Mouse (Mus musculus) MEL (cell line): ENCODE data around the gene Trim41. TPM values are rescaled to one million over a fixed set of nuclear protein-coding genes. Genes with fewer than 3 reads are reported as not detected.

Source experiments
- DNase-seq: peaks from one replicate; pipeline ENCODE4 v3.0.0; 2011; ENCODE audit warnings: low read depth, low spot score
- H3K27ac ChIP-seq: 2 replicates; pipeline ENCODE4 v1.5.1; 2012; ENCODE audit warnings: low read depth, mild to moderate bottlenecking, control low read depth, low read length, moderate library complexity; ENCODE audit not compliant: control insufficient read depth
- H3K27me3 ChIP-seq, 2 experiments: fragments of 150-350 bp in 1 of 2; sonication (generic) in 1 of 2; 2 replicates each; pipeline ENCODE4 v1.6.1; 2012; ENCODE audit warnings: low read length in 2 of 2, mild to moderate bottlenecking in 2 of 2, improper control_type of control experiment in 1 of 2, moderate library complexity in 1 of 2; ENCODE audit not compliant: insufficient read depth in 2 of 2, control insufficient read depth in 1 of 2
- H3K36me3 ChIP-seq, 2 experiments: 2 replicates each; pipeline ENCODE4 v1.6.1; 2012 to 2014; ENCODE audit warnings: low read length in 2 of 2, improper control_type of control experiment in 1 of 2, inconsistent platforms in 1 of 2, mild to moderate bottlenecking in 1 of 2; ENCODE audit not compliant: insufficient read depth in 2 of 2, control insufficient read depth in 1 of 2
- H3K4me1 ChIP-seq, 2 experiments: fragments of 150-350 bp in 1 of 2; sonication (generic) in 1 of 2; 2 replicates each; pipeline ENCODE4 v1.6.1; 2012; ENCODE audit warnings: low read length in 2 of 2, improper control_type of control experiment in 1 of 2, mild to moderate bottlenecking in 1 of 2; ENCODE audit not compliant: insufficient read depth in 2 of 2, control insufficient read depth in 1 of 2
- H3K4me3 ChIP-seq, 2 experiments: fragments of 150-350 bp in 1 of 2; sonication (generic) in 1 of 2; 2 replicates each; pipeline ENCODE4 v1.5.1; 2012; ENCODE audit warnings: low read depth in 2 of 2, low read length in 2 of 2, mild to moderate bottlenecking in 2 of 2, moderate library complexity in 2 of 2, control low read depth in 1 of 2, improper control_type of control experiment in 1 of 2; ENCODE audit not compliant: control insufficient read depth in 1 of 2, insufficient read depth in 1 of 2
- H3K79me2 ChIP-seq: 2 replicates; pipeline ENCODE4 v1.6.1; 2012; ENCODE audit warnings: mild to moderate bottlenecking, low read length, moderate library complexity; ENCODE audit not compliant: control insufficient read depth, poor library complexity, insufficient read depth
- H3K9ac ChIP-seq: 2 replicates; pipeline ENCODE4 v1.6.1; 2012; ENCODE audit warnings: low read depth, mild to moderate bottlenecking, control low read depth, low read length, moderate library complexity; ENCODE audit not compliant: control insufficient read depth, poor library complexity, severe bottlenecking
- H3K9me3 ChIP-seq: fragments of 150-350 bp; sonication (generic); replicated peaks from 2 replicates; pipeline ENCODE4 v1.6.1; 2012; ENCODE audit warnings: mild to moderate bottlenecking, low read length, improper control_type of control experiment, moderate library complexity; ENCODE audit not compliant: insufficient read depth
- BHLHE40 ChIP-seq: IDR thresholded peaks from 2 replicates; pipeline ENCODE4 v1.6.1; 2012; ENCODE audit warnings: low read depth, mild to moderate bottlenecking, inconsistent platforms, low read length, improper control_type of control experiment, borderline replicate concordance
- CHD2 ChIP-seq: IDR thresholded peaks from 2 replicates; pipeline ENCODE4 v1.6.1; 2011; ENCODE audit warnings: low read length, improper control_type of control experiment
- CTCF ChIP-seq, 3 experiments: IDR thresholded peaks in 2 of 3; conservative IDR thresholded peaks in 1 of 3; 2 replicates each; pipeline ENCODE4 v1.5.1; 2011 to 2012; ENCODE audit warnings: low read length in 3 of 3, low read depth in 2 of 3, mild to moderate bottlenecking in 2 of 3, improper control_type of control experiment in 1 of 3, inconsistent platforms in 1 of 3, mixed read lengths in 1 of 3, moderate library complexity in 1 of 3; ENCODE audit not compliant: control insufficient read depth in 1 of 3, insufficient read depth in 1 of 3, poor library complexity in 1 of 3, severe bottlenecking in 1 of 3
- E2F4 ChIP-seq: IDR thresholded peaks from 2 replicates; pipeline ENCODE4 v1.6.1; 2011; ENCODE audit warnings: low read depth, low read length, improper control_type of control experiment, borderline replicate concordance
- ELF1 ChIP-seq: IDR thresholded peaks from 2 replicates; pipeline ENCODE4 v1.6.1; 2014; ENCODE audit warnings: low read depth, mild to moderate bottlenecking, inconsistent platforms, low read length, improper control_type of control experiment, moderate library complexity
- ETS1 ChIP-seq: IDR thresholded peaks from 2 replicates; pipeline ENCODE4 v1.6.1; 2012; ENCODE audit warnings: low read depth, mild to moderate bottlenecking, inconsistent platforms, low read length, improper control_type of control experiment, moderate library complexity
- GABPA ChIP-seq: IDR thresholded peaks from 2 replicates; pipeline ENCODE4 v1.6.1; 2012; ENCODE audit warnings: low read depth, mild to moderate bottlenecking, inconsistent platforms, low read length, improper control_type of control experiment, moderate library complexity
- GATA1 ChIP-seq: IDR thresholded peaks from 2 replicates; pipeline ENCODE4 v1.6.1; 2011; ENCODE audit warnings: low read depth, low read length, improper control_type of control experiment
- HCFC1 ChIP-seq: IDR thresholded peaks from 2 replicates; pipeline ENCODE4 v1.6.1; 2012; ENCODE audit warnings: low read depth, mild to moderate bottlenecking, inconsistent platforms, low read length, improper control_type of control experiment, moderate library complexity
- JUND ChIP-seq: IDR thresholded peaks from 2 replicates; pipeline ENCODE4 v1.6.1; 2011; ENCODE audit warnings: low read depth, mild to moderate bottlenecking, improper control_type of control experiment, low read length
- KAT2A ChIP-seq: conservative IDR thresholded peaks from 2 replicates; pipeline ENCODE4 v1.6.1; 2012; ENCODE audit warnings: low read depth, low read length, improper control_type of control experiment, inconsistent platforms
- MAFK ChIP-seq: IDR thresholded peaks from 2 replicates; pipeline ENCODE4 v1.6.1; 2011; ENCODE audit warnings: low read depth, mild to moderate bottlenecking, low read length, improper control_type of control experiment, borderline replicate concordance
- MAX ChIP-seq: IDR thresholded peaks from 2 replicates; pipeline ENCODE4 v1.6.1; 2011; ENCODE audit warnings: low read length, improper control_type of control experiment
- MAZ ChIP-seq: IDR thresholded peaks from 2 replicates; pipeline ENCODE4 v1.6.1; 2012; ENCODE audit warnings: low read depth, mild to moderate bottlenecking, inconsistent platforms, low read length, improper control_type of control experiment
- MXI1 ChIP-seq: IDR thresholded peaks from 2 replicates; pipeline ENCODE4 v1.6.1; 2011; ENCODE audit warnings: mild to moderate bottlenecking, low read depth, low read length, improper control_type of control experiment
- MYB ChIP-seq: IDR thresholded peaks from 2 replicates; pipeline ENCODE4 v1.6.1; 2011; ENCODE audit warnings: mild to moderate bottlenecking, low read depth, low read length, improper control_type of control experiment
- MYC ChIP-seq: IDR thresholded peaks from 2 replicates; pipeline ENCODE4 v1.6.1; 2011; ENCODE audit warnings: low read depth, mild to moderate bottlenecking, low read length, improper control_type of control experiment, moderate library complexity
- NELFE ChIP-seq: IDR thresholded peaks from 2 replicates; pipeline ENCODE4 v1.6.1; 2011; ENCODE audit warnings: low read depth, low read length, improper control_type of control experiment
- NRF1 ChIP-seq: IDR thresholded peaks from 2 replicates; pipeline ENCODE4 v1.6.1; 2014; ENCODE audit warnings: low read depth, mild to moderate bottlenecking, inconsistent platforms, low read length, improper control_type of control experiment, moderate library complexity; ENCODE audit not compliant: poor library complexity, insufficient read depth, severe bottlenecking
- POLR2A ChIP-seq, 2 experiments: IDR thresholded peaks; 2 replicates each; pipeline ENCODE4 v1.6.1; 2011 to 2012; ENCODE audit warnings: low read length in 2 of 2, mild to moderate bottlenecking in 2 of 2, control low read depth in 1 of 2, improper control_type of control experiment in 1 of 2, low read depth in 1 of 2, moderate library complexity in 1 of 2; ENCODE audit not compliant: control insufficient read depth in 1 of 2, insufficient read depth in 1 of 2, poor library complexity in 1 of 2
- POLR2AphosphoS2 ChIP-seq: IDR thresholded peaks from 2 replicates; pipeline ENCODE4 v1.6.1; 2011; ENCODE audit warnings: low read length, improper control_type of control experiment
- POLR2AphosphoS5 ChIP-seq: IDR thresholded peaks from 2 replicates; pipeline ENCODE4 v1.6.1; 2012; ENCODE audit warnings: low read depth, borderline replicate concordance, mild to moderate bottlenecking, inconsistent platforms, low read length, moderate library complexity, mixed read lengths
- RAD21 ChIP-seq: IDR thresholded peaks from 2 replicates; pipeline ENCODE4 v1.6.1; 2011; ENCODE audit warnings: mild to moderate bottlenecking, low read depth, low read length, improper control_type of control experiment
- RCOR1 ChIP-seq: IDR thresholded peaks from 2 replicates; pipeline ENCODE4 v1.6.1; 2012; ENCODE audit warnings: low read depth, mild to moderate bottlenecking, inconsistent platforms, low read length, improper control_type of control experiment
- SMC3 ChIP-seq: IDR thresholded peaks from 2 replicates; pipeline ENCODE4 v1.6.1; 2011; ENCODE audit warnings: low read depth, low read length, improper control_type of control experiment
- TBP ChIP-seq: IDR thresholded peaks from 2 replicates; pipeline ENCODE4 v1.8.0; 2011; ENCODE audit warnings: low read depth, low read length, improper control_type of control experiment
- TCF12 ChIP-seq: IDR thresholded peaks from 2 replicates; pipeline ENCODE4 v1.6.1; 2014; ENCODE audit warnings: low read depth, mild to moderate bottlenecking, inconsistent platforms, low read length, improper control_type of control experiment, moderate library complexity
- UBTF ChIP-seq: IDR thresholded peaks from 2 replicates; pipeline ENCODE4 v1.6.1; 2012; ENCODE audit warnings: low read depth, mild to moderate bottlenecking, inconsistent platforms, low read length, improper control_type of control experiment, moderate library complexity, borderline replicate concordance; ENCODE audit not compliant: insufficient read depth
- USF1 ChIP-seq: IDR thresholded peaks from 2 replicates; pipeline ENCODE4 v1.6.1; 2014; ENCODE audit warnings: low read depth, mild to moderate bottlenecking, inconsistent platforms, low read length, improper control_type of control experiment, moderate library complexity
- USF2 ChIP-seq, 2 experiments: IDR thresholded peaks; 2 replicates each; pipeline ENCODE4 v1.6.1; 2011 to 2012; ENCODE audit warnings: improper control_type of control experiment in 2 of 2, low read length in 2 of 2, borderline replicate concordance in 1 of 2, inconsistent platforms in 1 of 2, low read depth in 1 of 2, mild to moderate bottlenecking in 1 of 2; ENCODE audit not compliant: insufficient read depth in 1 of 2
- ZC3H11A ChIP-seq: IDR thresholded peaks from 2 replicates; pipeline ENCODE4 v1.6.1; 2012; ENCODE audit warnings: low read depth, mild to moderate bottlenecking, inconsistent platforms, low read length, improper control_type of control experiment
- ZKSCAN1 ChIP-seq: IDR thresholded peaks from 2 replicates; pipeline ENCODE4 v1.6.1; 2012; ENCODE audit warnings: low read depth, mild to moderate bottlenecking, inconsistent platforms, low read length, improper control_type of control experiment, moderate library complexity
- ZMIZ1 ChIP-seq: IDR thresholded peaks from 2 replicates; pipeline ENCODE4 v1.6.1; 2012; ENCODE audit warnings: low read depth, mild to moderate bottlenecking, inconsistent platforms, low read length, improper control_type of control experiment, moderate library complexity
- ZNF384 ChIP-seq: IDR thresholded peaks from 2 replicates; pipeline ENCODE4 v1.6.1; 2012; ENCODE audit warnings: low read depth, mild to moderate bottlenecking, inconsistent platforms, low read length, improper control_type of control experiment
- polyA plus RNA-seq, 2 experiments: library from polyadenylated mRNA; stranded (reverse) in 1 of 2; unstranded in 1 of 2; fragments of >175 nt in 1 of 2; fragments of >200 nt in 1 of 2; gene quantifications; 2 replicates each; pipeline versions ENCODE4 v1.2.1 to v1.2.4; 2012; ENCODE audit warnings: low replicate concordance in 2 of 2, low read depth in 1 of 2; ENCODE audit not compliant: insufficient read length in 2 of 2, insufficient read depth in 1 of 2, missing spikeins in 1 of 2
- total RNA-seq: library from RNA; depleted of rRNA; stranded (reverse); fragments of 300-350 nt; gene quantifications from 2 replicates; pipeline ENCODE4 v1.2.3, GENCODE M21; 2012

Trim41 gene
- total and polyA plus RNA-seq, 3 experiments, result 37.0 to 76.3 (median 56.4) TPM

DNA sequence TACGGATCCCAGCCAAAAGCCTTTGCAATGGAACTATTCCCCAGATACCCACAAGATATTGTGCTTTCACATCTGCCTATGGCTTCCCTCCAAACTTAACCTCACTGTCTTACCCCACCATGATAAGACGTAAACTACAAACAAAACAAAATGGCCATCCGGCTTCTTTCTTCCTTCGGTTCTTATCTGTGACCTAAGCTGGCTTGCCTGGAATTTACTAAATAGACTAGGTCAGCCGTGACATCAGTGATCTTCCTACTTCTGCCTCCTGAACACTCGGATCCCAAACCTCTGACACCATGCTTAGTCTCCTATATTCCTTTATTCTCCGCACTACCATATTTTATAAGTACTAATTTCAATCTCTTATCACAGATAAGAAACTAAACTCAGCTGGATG, 18.8 kb downstream of the Trim41 start (continued):
- no peak for TF ChIP-seq GABPA
- no peak for TF ChIP-seq SMC3
- 0 out of 2 replicates have a peak, but pooled peaks have one; percentile 34 for TF ChIP-seq ZMIZ1
- TF ChIP-seq CHD2, result no peak
- peak; percentile 13; the same call in 1 of the 2 replicates for TF ChIP-seq TBP
- no peak for TF ChIP-seq BHLHE40
- TF ChIP-seq MXI1, result no peak; the same call in 1 of the 2 replicates
- TF ChIP-seq ETS1, result peak; percentile 74
- 0 out of 2 replicates have a peak, but pooled peaks have one; percentile 20 for TF ChIP-seq ZNF384
- TF ChIP-seq KAT2A, result 0 out of 2 replicates have a peak, but pooled peaks have one; percentile 20
- TF ChIP-seq HCFC1, result peak; percentile 62

DNA sequence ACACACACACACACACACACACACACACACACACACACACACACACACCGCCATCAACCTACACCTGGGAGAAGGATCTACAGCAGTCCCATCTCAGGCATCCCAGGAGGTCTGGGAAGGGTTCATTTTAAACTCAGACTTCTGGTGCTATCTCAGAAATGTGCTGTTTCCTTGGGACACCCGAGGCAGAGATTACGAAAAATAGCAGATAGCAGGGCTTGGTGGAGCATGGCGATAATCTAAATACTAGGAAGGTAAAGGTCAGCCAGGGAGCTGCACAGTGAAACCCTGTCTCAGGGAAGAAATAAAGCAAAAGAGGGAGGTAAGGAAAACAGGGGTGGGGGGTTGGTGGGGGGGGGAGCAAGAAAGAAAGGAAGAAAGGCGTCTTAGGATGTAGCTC, 19.9 kb downstream of the Trim41 start:
- Histone ChIP-seq H3K9ac (no peak overlapping the region), H3K4me3 (peak overlapping the region in 1 of 2 experiments; percentile 78; a peak in 2 of 4 replicates), H3K27ac (no peak overlapping the region; the same call in 1 of the 2 replicates)
- no peak for TF ChIP-seq USF2 (IDR thresholded peaks at IDR 0.05; ENCODE audit: borderline replicate concordance in 1 of 2, insufficient read depth in 1 of 2, low read depth in 1 of 2, low read length in 2 of 2)
- TF ChIP-seq ZMIZ1, result no peak
- TF ChIP-seq MAZ, result no peak
- TF ChIP-seq TCF12, result peak; percentile 81
- TF ChIP-seq ZKSCAN1, result no peak
- no peak for TF ChIP-seq TBP
- TF ChIP-seq MAX, result no peak
- no peak for TF ChIP-seq NELFE
- no peak for TF ChIP-seq MXI1
- no peak for TF ChIP-seq POLR2A (IDR thresholded peaks at IDR 0.05; ENCODE audit: control insufficient read depth in 1 of 2, insufficient read depth in 1 of 2, low read depth in 1 of 2, low read length in 2 of 2, poor library complexity in 1 of 2)
- TF ChIP-seq POLR2AphosphoS5, result no peak
- no peak for TF ChIP-seq KAT2A
- no peak for TF ChIP-seq UBTF
- TF ChIP-seq GATA1, result peak; percentile 84
- no peak for TF ChIP-seq RAD21
- TF ChIP-seq JUND, result no peak
- TF ChIP-seq USF1, result no peak
- TF ChIP-seq CHD2, result no peak
- no peak for TF ChIP-seq ELF1
- TF ChIP-seq NRF1, result 0 out of 2 replicates have a peak, but pooled peaks have one; percentile 6
- no peak for TF ChIP-seq ZNF384
- TF ChIP-seq ZC3H11A, result no peak
- TF ChIP-seq ETS1, result peak; percentile 36; the same call in 1 of the 2 replicates
- no peak for TF ChIP-seq E2F4
- TF ChIP-seq POLR2AphosphoS2, result no peak
- TF ChIP-seq BHLHE40, result no peak
- no peak for TF ChIP-seq SMC3
- TF ChIP-seq MYC, result no peak
- TF ChIP-seq MAFK, result no peak
- no peak for TF ChIP-seq MYB
- no peak for TF ChIP-seq CTCF (IDR thresholded peaks at IDR 0.05 in 2 of 3, conservative IDR thresholded peaks at IDR 0.05 in 1 of 3; ENCODE audit: control insufficient read depth in 1 of 3, insufficient read depth in 1 of 3, low read depth in 2 of 3, low read length in 3 of 3, poor library complexity in 1 of 3, severe bottlenecking in 1 of 3)
- no peak for TF ChIP-seq GABPA
- TF ChIP-seq RCOR1, result peak; percentile 87

More for the DNA sequence above, 19.9 kb downstream of the Trim41 start:
- Histone ChIP-seq H3K9me3 (no peaks in the 10 kb centered on the region), H3K36me3 (peaks cover 14 to 17% of the 10 kb centered on the region in 2 experiments), H3K27me3 (no peaks in the 10 kb centered on the region), H3K79me2 (peaks cover 37% of the 10 kb centered on the region), H3K4me1 (peaks cover 2 to 22% of the 10 kb centered on the region in 2 experiments)
- peak; percentile 39 for DNase-seq
